Comparison of ENCODE assay signal across 18 mouse cellular contexts in genomic region chr4:130915668-130916035, GRCm38 (mm10). TPM values are rescaled to one million over a fixed set of nuclear protein-coding genes. Genes with fewer than 3 reads are reported as not detected.
DNase-seq lines count a peak whose midpoint lies in the region; ATAC-seq and TF ChIP-seq lines count a peak whose summit lies in the region.
"Had no signal": no experiment of that assay in that cellular context is flagged by ENCODE, and none has a peak within 500 bp of the region (broad histone marks: within the 10 kb centered on the region; RNA-seq: fewer than 3 reads in every experiment).

No protein-coding gene starts in this region.

- DNase-seq in heart, postnatal 0 days (ENCODE audit: low spot score) = no peak
- no peak for DNase-seq in heart, postnatal 4 days
- peak; percentile 85 to 87 for DNase-seq in B cell, adult 2 months
- peak; percentile 58 for DNase-seq in induced T-regulatory cell, adult 2 months (ENCODE audit: low read depth)
- DNase-seq in spleen, postnatal 36 days (ENCODE audit: low spot score in 2 of 2) = peak; percentile 83 to 86
- DNase-seq in midbrain, postnatal 0 days (ENCODE audit: low spot score) = no peak
- no peak for DNase-seq in hindbrain, embryonic 14.5 days (ENCODE audit: low spot score)
- DNase-seq in cerebellum, postnatal 14 days = no peak
- DNase-seq: kidney, postnatal 14 days; midbrain, embryonic 14.5 days had no signal

- H3K36me3 ChIP-seq in heart, postnatal 0 days (replicated peaks; ENCODE audit: control insufficient read depth, insufficient read depth, low read length) = no peaks in the 10 kb centered on the region
- no peaks in the 10 kb centered on the region for H3K36me3 ChIP-seq in midbrain, postnatal 0 days (ENCODE audit: insufficient read depth, low read length)
- H3K36me3 ChIP-seq in hindbrain, embryonic 14.5 days (replicated peaks; ENCODE audit: control insufficient read depth, insufficient read depth) = no peaks in the 10 kb centered on the region
- H3K36me3 ChIP-seq: embryonic facial prominence, embryonic 13.5 days; forebrain, embryonic 12.5 days; heart, embryonic 13.5 days; limb, embryonic 10.5 days; neural tube, embryonic 13.5 days had no signal

- H3K9ac ChIP-seq in heart, postnatal 0 days (replicated peaks; ENCODE audit: low read depth, low read length) = no peak overlapping the region
- no peak overlapping the region for H3K9ac ChIP-seq in midbrain, postnatal 0 days (replicated peaks; ENCODE audit: low read length, poor library complexity, severe bottlenecking)
- no peak overlapping the region for H3K9ac ChIP-seq in hindbrain, embryonic 14.5 days
- H3K9ac ChIP-seq: embryonic facial prominence, embryonic 13.5 days; forebrain, embryonic 12.5 days; heart, embryonic 13.5 days; neural tube, embryonic 13.5 days had no signal

- ATAC-seq in heart, postnatal 0 days (ENCODE audit: insufficient read depth, low read depth) = no peak
- no peak for ATAC-seq in midbrain, postnatal 0 days (ENCODE audit: low FRiP score)
- ATAC-seq in hindbrain, embryonic 14.5 days (ENCODE audit: low FRiP score) = no peak

- H3K4me2 ChIP-seq in heart, postnatal 0 days (ENCODE audit: low read depth, low read length) = peak overlapping the region; percentile 30; the same call in 1 of the 2 replicates
- H3K4me2 ChIP-seq in midbrain, postnatal 0 days (ENCODE audit: low read depth, low read length, poor library complexity, severe bottlenecking) = no peak overlapping the region
- H3K4me2 ChIP-seq in hindbrain, embryonic 14.5 days (replicated peaks) = no peak overlapping the region
- H3K4me2 ChIP-seq: embryonic facial prominence, embryonic 13.5 days; forebrain, embryonic 12.5 days; heart, embryonic 13.5 days; neural tube, embryonic 13.5 days had no signal

- no peak for TF ChIP-seq CTCF in heart, postnatal 0 days (IDR thresholded peaks at IDR 0.05; ENCODE audit: low read depth)
- no peak for TF ChIP-seq CTCF in midbrain, postnatal 0 days (IDR thresholded peaks at IDR 0.05)

- no peaks in the 10 kb centered on the region for H3K4me1 ChIP-seq in heart, postnatal 0 days (ENCODE audit: control insufficient read depth, insufficient read depth)
- H3K4me1 ChIP-seq in midbrain, postnatal 0 days (ENCODE audit: insufficient read depth, low read length) = no peaks in the 10 kb centered on the region
- peaks cover 14% of the 10 kb centered on the region for H3K4me1 ChIP-seq in hindbrain, embryonic 14.5 days (replicated peaks; ENCODE audit: control insufficient read depth, insufficient read depth, low read length)

- H3K9me3 ChIP-seq in heart, postnatal 0 days (replicated peaks; ENCODE audit: control insufficient read depth, low read length) = no peaks in the 10 kb centered on the region
- no peaks in the 10 kb centered on the region for H3K9me3 ChIP-seq in midbrain, postnatal 0 days (ENCODE audit: low read length)
- H3K9me3 ChIP-seq in hindbrain, embryonic 14.5 days (ENCODE audit: control insufficient read depth, low read length) = no peaks in the 10 kb centered on the region
- H3K9me3 ChIP-seq: embryonic facial prominence, embryonic 13.5 days; forebrain, embryonic 12.5 days; heart, embryonic 13.5 days; limb, embryonic 10.5 days; neural tube, embryonic 13.5 days had no signal

- H3K4me3 ChIP-seq in heart, postnatal 0 days (ENCODE audit: low read depth, low read length) = peak overlapping the region; percentile 30; the same call in 1 of the 2 replicates
- no peak overlapping the region for H3K4me3 ChIP-seq in midbrain, postnatal 0 days (ENCODE audit: low read depth, low read length)
- H3K4me3 ChIP-seq in hindbrain, embryonic 14.5 days (replicated peaks; ENCODE audit: low read length) = no peak overlapping the region
- H3K4me3 ChIP-seq: embryonic facial prominence, embryonic 13.5 days; forebrain, embryonic 12.5 days; limb, embryonic 10.5 days; neural tube, embryonic 13.5 days had no signal

- no peak for TF ChIP-seq EP300 in heart, postnatal 0 days (IDR thresholded peaks at IDR 0.05; ENCODE audit: low read depth)

- 71% methylated on average over 7 of the region's 7 CpGs for WGBS in heart, postnatal 0 days
- 52% methylated on average over 7 of the region's 7 CpGs for WGBS in midbrain, postnatal 0 days
- WGBS in hindbrain, embryonic 14.5 days = 58% methylated on average over 7 of the region's 7 CpGs

- no peak overlapping the region for H3K27ac ChIP-seq in heart, postnatal 0 days (ENCODE audit: low read depth)
- no peak overlapping the region for H3K27ac ChIP-seq in midbrain, postnatal 0 days (ENCODE audit: low read depth, low read length)
- no peak overlapping the region for H3K27ac ChIP-seq in hindbrain, embryonic 14.5 days
- H3K27ac ChIP-seq: embryonic facial prominence, embryonic 13.5 days; forebrain, embryonic 12.5 days; heart, embryonic 13.5 days; neural tube, embryonic 13.5 days had no signal

- H3K27me3 ChIP-seq in heart, postnatal 0 days (ENCODE audit: control insufficient read depth, insufficient read depth, low read length) = no peaks in the 10 kb centered on the region
- no peaks in the 10 kb centered on the region for H3K27me3 ChIP-seq in midbrain, postnatal 0 days (ENCODE audit: insufficient read depth, low read length)
- no peaks in the 10 kb centered on the region for H3K27me3 ChIP-seq in hindbrain, embryonic 14.5 days (ENCODE audit: control insufficient read depth, insufficient read depth, low read length)
- H3K27me3 ChIP-seq: embryonic facial prominence, embryonic 13.5 days; forebrain, embryonic 12.5 days; heart, embryonic 13.5 days; neural tube, embryonic 13.5 days had no signal

RNA-seq across cellular contexts. Expression of gene Laptm5, which starts 2.7 kb away (rescaled TPM):
- total RNA-seq in heart, postnatal 0 days (2014; rRNA removed; ENCODE audit: low replicate concordance) = 15.9 and 21.6 TPM in 2 replicates
- polyA plus RNA-seq in heart, postnatal 0 days (2015; fragmentation: Nextera tagmentation; extraction: Ambion mirVana) = 14.7 and 15.6 TPM in 2 replicates
- 10 to 100 TPM; 10.1 to 13.4 TPM for total RNA-seq in heart, postnatal 4 days (2021)
- 28.2 and 34.5 TPM in 2 replicates for total RNA-seq in midbrain, postnatal 0 days (2014; rRNA removed)
- polyA plus RNA-seq in midbrain, postnatal 0 days (2015; fragmentation: Nextera tagmentation; extraction: Ambion mirVana) = 32.8 and 36.2 TPM in 2 replicates
- 35.2 and 37.4 TPM in 2 replicates for polyA plus RNA-seq in hindbrain, embryonic 14.5 days (2014; fragmentation: Nextera tagmentation; extraction: Ambion mirVana)

RNA-seq across cellular contexts. Expression of gene Matn1, which starts 28.5 kb away (rescaled TPM):
- not detected in 2 replicates for total RNA-seq in heart, postnatal 0 days (2014; rRNA removed; ENCODE audit: low replicate concordance)
- not detected in 2 replicates for polyA plus RNA-seq in heart, postnatal 0 days (2015; fragmentation: Nextera tagmentation; extraction: Ambion mirVana)
- not detected for total RNA-seq in heart, postnatal 4 days (2021)
- total RNA-seq in midbrain, postnatal 0 days (2014; rRNA removed) = 0.38 TPM in 1 of 2 replicates, not detected in the other
- polyA plus RNA-seq in midbrain, postnatal 0 days (2015; fragmentation: Nextera tagmentation; extraction: Ambion mirVana) = 0.20 and 0.27 TPM in 2 replicates
- 0.43 TPM in 1 of 2 replicates, not detected in the other for polyA plus RNA-seq in hindbrain, embryonic 14.5 days (2014; fragmentation: Nextera tagmentation; extraction: Ambion mirVana)
- total RNA-seq: adrenal gland, adult 18-20 months; gastrocnemius, adult 8-10 months had no signal
- polyA plus RNA-seq: heart, embryonic 13.5 days; intestine, embryonic 14.5 days; midbrain, embryonic 14.5 days had no signal

Comparison
In these comparisons a context has a peak if more than half of its experiments do, and no peak if none do; other contexts are left out.
1. DNase-seq: peak in B cell, adult 2 months (2 of 2), induced T-regulatory cell, adult 2 months (single experiment) and spleen, postnatal 36 days (2 of 2); none in heart, postnatal 0 days (single experiment), heart, postnatal 4 days (single experiment), midbrain, postnatal 0 days (single experiment), hindbrain, embryonic 14.5 days (single experiment) and cerebellum, postnatal 14 days (0 of 2).